Mouse (Mus musculus) MEL (cell line): ENCODE data around the gene Rnase4.

Source experiments
- CTCF ChIP-seq, 3 experiments: IDR thresholded peaks in 2 of 3; conservative IDR thresholded peaks in 1 of 3; 2 replicates each; pipeline ENCODE4 v1.5.1; 2011 to 2012; ENCODE audit warnings: low read length in 3 of 3, low read depth in 2 of 3, mild to moderate bottlenecking in 2 of 3, improper control_type of control experiment in 1 of 3, inconsistent platforms in 1 of 3, mixed read lengths in 1 of 3, moderate library complexity in 1 of 3; ENCODE audit not compliant: control insufficient read depth in 1 of 3, insufficient read depth in 1 of 3, poor library complexity in 1 of 3, severe bottlenecking in 1 of 3
- NRF1 ChIP-seq: IDR thresholded peaks from 2 replicates; pipeline ENCODE4 v1.6.1; 2014; ENCODE audit warnings: low read depth, mild to moderate bottlenecking, inconsistent platforms, low read length, improper control_type of control experiment, moderate library complexity; ENCODE audit not compliant: poor library complexity, insufficient read depth, severe bottlenecking
- POLR2A ChIP-seq, 2 experiments: IDR thresholded peaks; 2 replicates each; pipeline ENCODE4 v1.6.1; 2011 to 2012; ENCODE audit warnings: low read length in 2 of 2, mild to moderate bottlenecking in 2 of 2, control low read depth in 1 of 2, improper control_type of control experiment in 1 of 2, low read depth in 1 of 2, moderate library complexity in 1 of 2; ENCODE audit not compliant: control insufficient read depth in 1 of 2, insufficient read depth in 1 of 2, poor library complexity in 1 of 2
- USF1 ChIP-seq: IDR thresholded peaks from 2 replicates; pipeline ENCODE4 v1.6.1; 2014; ENCODE audit warnings: low read depth, mild to moderate bottlenecking, inconsistent platforms, low read length, improper control_type of control experiment, moderate library complexity

GRCm38 (mm10) chr14:51041769-51042168 lies 49.1 kb upstream of the Rnase4 start, which contains the start of gene Rnase9:
- TF ChIP-seq CTCF (IDR thresholded peaks at IDR 0.05 in 2 of 3, conservative IDR thresholded peaks at IDR 0.05 in 1 of 3; ENCODE audit: control insufficient read depth in 1 of 3, insufficient read depth in 1 of 3, low read depth in 2 of 3, low read length in 3 of 3, poor library complexity in 1 of 3, severe bottlenecking in 1 of 3) (no peak), POLR2A (IDR thresholded peaks at IDR 0.05; ENCODE audit: control insufficient read depth in 1 of 2, insufficient read depth in 1 of 2, low read depth in 1 of 2, low read length in 2 of 2, poor library complexity in 1 of 2) (no peak), USF1 (no peak), NRF1 (no peak)
